Mouse (Mus musculus) T-helper 17 cell (primary cell): Measurements from ENCODE around the gene Prr5.

Experiments used
- in situ Hi-C, 2 experiments: fragments of 300-600 bp; cut with MboI, MseI; formaldehyde crosslinking; loops; 1 replicate in 1 of 2; 2 replicates in 1 of 2; pipeline ENCODE4 v1.15.1; 2025; ENCODE audit warnings: high pct_unique_total_duplicates in 2 of 2

Prr5 gene

DNA sequence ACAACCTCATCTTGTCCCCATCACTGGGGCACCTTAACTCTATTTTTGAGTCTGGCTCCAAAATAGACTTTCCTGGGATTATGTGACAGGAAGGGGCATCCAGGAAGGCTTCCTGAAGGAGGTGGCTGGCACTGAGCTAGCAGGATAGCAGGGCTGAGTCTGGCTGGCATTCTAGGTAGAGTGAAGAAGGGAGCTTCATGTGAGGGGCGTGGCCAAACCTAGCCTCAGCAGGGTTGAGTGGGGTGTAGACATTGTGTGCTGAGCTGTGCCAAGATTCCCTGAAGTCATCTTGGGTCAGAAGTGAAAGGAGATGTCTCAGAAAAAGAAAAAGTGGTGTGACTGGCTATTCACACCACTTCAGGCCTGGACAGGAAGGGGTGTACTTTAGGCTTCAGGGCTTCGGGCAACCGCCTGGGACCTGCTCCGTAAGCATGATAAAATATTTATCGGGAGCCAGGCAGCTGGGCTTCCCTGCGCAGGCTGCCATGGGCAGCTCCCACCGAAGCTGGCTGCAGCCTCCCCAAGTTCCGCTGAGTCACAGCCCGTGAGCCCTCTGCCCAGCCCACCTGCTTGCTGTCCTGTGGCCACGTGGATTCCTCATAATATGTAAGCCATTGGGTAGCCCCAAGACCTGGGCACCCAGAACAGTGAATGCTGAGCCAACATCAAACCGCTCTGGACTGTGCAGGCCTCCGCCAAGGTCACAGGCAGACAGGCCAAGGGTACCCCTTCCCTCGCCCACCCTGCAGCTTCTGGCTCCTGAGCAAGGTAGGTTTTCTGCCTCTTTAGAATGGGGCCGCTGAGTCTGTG lies at the start of gene Prr5:
Gene Prr5, plus strand, starts transcription at position 683 of the 810 bp plus-strand sequence.
- in situ Hi-C loops: no loop called here

DNA sequence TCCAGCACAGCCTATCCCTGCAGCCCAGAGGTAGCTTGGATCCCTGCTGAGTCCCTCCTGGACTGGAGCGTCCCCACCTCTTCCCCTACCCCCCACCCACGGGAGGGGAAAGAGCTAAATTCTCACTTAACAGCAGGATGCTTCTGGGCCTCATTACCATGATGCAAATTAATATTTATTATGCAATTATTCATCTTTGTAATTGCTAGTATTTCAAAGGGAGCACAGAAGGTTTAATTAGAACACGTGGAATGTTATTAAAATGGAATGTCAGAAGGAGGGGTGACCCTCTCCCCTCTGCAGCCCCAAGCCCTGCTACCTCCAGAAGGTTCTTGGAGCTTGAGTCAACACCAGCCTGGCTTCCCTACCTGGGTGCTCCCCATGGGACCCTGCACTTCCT lies 49.4 kb upstream of the Prr5 start:
- in situ Hi-C loops: no loop called here

DNA sequence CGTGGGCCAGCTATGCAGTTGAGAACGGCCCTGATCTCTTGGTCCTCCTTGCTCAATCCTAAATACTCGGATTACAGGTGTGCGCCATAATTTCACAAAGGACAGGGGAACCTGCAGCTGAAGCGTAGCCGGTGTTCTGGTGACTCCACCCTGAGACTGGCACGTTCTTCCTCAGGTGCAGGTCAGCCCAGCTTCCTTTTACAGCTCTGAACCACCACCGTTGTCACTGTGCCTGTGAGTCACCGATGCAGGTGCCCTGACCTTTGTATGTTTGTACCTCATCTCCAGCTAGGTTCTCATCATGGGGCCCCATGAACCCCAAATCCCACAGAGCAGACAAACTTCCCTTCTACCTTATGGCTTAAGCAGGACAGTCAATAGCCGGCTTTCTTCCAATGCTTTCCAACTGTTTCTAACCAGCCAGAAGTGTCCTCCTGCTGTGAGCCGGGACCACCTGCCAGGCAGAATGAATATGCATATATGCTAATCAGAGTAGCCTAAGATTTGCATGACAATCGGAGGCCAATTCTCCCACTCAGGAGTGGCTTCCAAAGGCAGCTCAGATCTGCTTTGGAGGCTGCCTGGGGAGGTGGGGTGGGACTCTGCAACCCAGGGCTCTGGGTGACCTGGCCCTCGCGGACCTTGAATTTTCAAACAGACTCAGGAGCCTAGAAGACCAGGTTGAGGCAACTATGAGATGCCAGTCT lies 47.5 kb upstream of the Prr5 start:
- in situ Hi-C loops: no loop called here

DNA sequence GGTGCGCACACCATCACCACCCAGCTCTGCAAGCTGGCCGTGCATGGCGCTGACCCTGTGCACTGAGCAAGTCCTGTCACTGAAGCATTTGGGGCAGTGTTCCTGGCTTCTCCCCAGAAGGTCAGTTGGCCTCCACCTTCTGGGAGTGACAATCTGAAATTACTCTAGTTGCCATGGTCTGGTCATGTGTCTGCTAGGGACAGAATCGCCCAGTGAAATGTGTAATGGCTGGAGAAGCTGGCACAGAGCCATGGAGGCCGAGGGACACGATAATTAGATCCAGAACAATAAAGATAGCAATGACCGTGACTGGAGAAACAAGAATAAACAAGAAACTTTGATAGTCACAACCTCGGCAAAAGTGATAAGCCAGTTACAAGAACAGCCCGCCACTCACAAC lies 44.5 kb upstream of the Prr5 start:
- in situ Hi-C loops: no loop called here

DNA sequence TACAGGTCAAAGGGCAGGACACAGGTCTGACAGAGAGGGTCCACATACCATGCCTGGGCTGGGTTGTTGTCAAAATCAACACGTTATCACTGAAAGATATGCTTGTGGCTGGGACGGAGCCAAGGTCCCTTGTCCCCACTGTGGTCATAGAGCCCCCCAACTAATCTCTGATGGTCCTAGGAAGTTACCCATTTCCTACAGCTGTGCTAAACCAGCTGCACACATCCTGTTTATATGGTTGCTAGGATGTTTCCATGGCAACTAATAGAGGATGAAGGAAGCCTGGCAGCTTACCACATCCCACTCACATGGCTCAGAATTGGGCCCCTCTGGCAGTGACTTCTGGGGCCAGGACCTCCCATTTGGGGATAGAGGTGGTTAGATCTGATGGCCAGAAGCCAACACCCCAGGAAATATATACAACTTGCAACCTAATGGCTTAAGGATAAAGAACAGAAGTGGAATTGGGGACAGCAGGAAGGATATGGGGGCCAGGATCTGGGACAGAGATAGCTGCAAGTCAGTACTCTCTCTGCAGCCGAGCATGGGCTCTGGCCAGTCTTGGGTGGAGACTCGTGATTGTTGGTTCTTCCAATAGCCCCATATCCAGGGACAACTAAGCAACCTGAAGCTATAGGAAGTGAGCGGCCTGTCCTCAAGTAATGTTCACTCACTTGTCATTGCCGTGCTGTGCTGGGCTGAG lies 43.6 kb upstream of the Prr5 start:
- in situ Hi-C loops: no loop called here

DNA sequence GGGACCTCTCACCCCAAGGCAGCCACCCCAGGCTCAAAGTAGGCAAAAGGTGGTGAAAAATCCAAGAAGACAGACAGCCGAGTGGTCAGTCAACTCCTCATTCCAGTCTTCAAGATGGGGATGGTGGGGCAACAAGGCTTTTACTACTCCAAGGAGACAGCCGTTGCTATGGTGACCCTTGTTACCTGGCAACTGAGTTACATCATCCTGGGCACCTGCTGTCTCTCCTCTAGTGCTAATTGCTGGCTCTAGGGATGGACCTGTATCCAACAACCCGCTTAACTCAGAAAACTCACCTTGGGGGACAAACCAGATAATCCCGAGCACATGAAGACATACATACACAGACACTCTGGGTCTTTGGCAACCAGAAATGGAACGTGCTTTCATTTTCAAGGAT lies 42.1 kb upstream of the Prr5 start:
- in situ Hi-C loops: no loop called here

DNA sequence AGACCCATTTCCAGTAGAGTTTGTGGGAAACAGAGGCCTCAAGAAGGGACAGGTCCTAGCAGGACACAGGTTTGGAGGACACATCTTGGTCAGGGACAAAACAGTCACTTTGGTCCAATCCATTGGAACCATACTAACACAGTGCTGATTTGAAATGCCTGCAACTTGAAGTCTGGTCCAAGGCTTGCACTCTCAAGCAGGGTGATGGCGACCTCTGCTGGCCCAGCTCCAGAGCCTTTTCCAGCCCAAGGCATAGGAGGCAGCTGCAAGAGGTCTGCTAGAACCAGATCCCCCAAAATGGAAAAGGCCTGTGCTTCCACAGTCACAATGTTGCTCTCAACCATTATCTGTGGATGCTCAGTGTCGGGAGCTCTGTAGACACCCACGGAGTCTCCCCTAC lies 39.7 kb upstream of the Prr5 start:
- in situ Hi-C loops: no loop called here

DNA sequence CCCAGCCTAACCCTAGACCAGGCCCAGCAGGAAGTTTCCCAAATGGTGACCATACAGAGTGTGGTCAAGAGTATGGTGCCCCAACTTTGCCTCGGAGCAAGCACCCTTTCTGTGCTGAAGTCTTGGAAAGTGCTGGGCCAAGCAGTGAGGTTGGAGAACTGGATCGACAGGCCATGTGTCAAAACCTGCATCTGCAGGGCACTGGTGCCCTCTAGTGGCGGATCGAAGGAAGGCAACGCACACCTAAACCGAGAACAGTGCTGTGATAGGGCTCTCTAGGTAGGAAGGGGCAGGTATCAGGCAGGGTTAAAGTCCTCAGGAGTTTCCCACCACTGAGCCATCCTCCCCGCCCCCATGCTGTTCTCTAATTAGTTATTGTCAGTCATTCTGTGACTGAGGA lies 37.9 kb upstream of the Prr5 start:
- in situ Hi-C loops: no loop called here

DNA sequence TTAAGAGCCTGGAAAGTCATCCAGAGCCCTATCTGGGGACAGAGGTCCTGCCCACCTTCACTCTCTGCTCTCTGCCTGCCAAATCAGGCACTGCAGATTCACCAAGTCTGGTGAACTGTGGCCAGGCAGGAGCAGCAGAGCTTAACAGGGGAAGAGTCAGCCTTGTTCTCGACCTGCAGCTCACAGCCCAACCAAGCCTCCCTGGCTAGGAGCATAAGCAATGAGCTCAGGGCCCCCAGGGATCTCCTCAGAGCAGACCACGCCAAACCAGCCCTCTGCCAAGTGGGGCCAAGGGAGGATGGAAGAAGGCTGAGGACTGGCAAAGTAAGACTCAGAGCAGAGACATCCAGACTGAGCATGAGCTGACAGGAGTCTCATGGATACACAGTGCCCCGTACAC lies 35.1 kb upstream of the Prr5 start:
- in situ Hi-C loops: no loop called here

DNA sequence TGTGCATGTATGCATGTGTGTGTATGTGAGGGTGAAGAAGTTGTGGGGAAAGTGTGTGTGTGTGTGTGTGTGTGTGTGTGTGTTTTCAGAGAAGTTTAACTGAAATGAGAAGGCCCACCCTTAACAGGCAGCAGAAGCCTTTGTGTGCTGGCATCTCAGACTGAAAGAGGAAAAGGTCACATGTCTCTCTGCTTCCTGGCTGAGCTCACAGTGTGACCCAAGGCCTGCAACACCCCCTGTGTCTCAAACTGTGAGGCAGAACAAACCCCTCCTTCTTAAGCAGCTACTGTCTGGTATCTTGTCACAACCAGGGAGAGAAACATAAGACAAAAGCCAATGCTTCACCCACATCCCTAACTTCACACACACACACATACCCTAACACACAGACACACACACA lies 31.0 kb upstream of the Prr5 start:
- in situ Hi-C loops: no loop called here

DNA sequence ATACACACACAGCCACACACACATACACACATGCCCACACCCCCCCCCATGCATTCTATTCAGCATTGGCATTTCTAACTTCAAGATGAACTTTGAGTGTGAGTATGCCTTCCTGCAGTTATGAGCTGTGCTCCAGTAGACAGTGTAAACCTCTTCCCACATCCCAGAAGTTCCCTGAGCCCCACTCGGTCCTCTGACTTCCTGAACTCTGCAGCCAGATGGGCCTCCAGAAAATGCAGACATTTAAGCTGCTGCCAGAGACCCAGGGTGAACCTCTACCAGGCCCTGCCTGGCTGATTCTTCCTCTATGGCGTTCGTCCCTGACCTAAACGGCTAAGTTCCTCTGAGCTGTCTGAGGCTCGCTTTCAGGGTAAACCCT lies 30.4 kb upstream of the Prr5 start:
- in situ Hi-C loops: no loop called here

DNA sequence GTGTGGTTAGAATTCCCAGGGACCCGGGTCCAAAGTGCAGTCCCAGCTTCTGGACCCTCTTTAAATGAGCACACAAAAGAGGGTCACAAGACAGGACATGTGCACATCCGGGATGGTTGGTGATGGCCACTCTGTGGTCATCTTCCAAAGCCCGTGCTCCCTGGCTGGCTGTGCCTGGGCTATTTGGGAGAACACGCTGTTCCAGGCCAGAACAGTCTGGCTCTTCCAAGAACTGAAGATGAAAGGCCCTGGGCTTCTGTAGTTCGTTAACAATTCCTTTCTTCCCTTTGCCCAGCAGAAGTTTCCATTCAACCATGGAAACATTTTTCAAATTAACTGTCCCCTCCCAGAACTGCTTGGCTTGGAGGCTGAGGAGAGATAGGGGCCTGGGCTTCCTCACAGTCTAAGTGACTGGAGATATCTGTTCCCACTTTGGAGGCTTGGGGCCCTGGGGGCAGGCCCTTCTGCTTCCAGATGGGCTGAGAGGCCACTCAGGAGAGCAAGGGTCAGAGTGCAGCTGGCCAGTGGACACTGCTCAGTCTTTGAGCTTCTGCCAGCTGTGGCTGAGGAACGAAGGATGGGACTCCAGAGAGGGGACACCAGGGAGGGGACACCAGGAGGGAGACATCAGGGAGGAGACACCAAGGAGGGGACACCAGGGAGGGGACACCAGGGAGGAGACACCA lies 29.8 kb upstream of the Prr5 start:
- in situ Hi-C loops: no loop called here

DNA sequence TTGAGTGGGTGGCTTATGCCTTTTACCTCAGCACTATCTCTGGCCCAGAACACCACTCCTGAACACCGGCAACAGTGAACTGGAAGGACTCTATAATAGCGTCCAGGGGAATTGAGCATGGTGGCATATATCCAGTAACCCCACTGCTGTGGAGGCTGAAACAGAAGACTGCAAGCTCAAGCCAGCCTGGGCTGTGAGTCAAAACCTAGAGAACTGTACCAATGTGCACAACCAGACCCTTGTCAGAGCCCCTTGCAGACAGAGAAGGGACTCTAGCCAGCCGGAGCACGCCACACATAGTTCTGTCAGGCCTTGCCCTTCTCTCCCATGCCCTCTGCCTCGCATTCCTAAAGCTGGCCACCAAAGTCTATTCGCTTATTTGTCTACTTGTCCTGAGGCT lies 28.7 kb upstream of the Prr5 start:
- in situ Hi-C loops: no loop called here

DNA sequence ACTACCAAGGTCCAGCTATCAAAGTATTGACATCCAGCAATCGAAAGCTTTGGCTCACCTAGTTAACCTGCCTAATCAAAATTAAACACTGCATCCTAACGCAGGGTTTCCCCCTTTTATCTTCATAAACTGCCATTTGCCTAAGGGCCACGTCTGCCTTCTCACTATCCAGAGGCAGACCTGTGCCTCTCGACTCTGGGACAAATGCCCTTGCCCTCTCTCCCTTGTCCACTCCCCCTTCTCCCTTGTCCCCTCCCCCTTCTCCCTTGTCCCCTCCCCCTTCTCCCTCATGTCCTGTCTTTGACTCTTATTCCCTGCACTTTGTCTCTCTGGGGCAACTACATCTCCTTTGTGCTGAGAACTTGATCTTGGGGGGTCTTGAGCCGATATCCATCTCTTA lies 28.3 kb upstream of the Prr5 start:
- in situ Hi-C loops: no loop called here

DNA sequence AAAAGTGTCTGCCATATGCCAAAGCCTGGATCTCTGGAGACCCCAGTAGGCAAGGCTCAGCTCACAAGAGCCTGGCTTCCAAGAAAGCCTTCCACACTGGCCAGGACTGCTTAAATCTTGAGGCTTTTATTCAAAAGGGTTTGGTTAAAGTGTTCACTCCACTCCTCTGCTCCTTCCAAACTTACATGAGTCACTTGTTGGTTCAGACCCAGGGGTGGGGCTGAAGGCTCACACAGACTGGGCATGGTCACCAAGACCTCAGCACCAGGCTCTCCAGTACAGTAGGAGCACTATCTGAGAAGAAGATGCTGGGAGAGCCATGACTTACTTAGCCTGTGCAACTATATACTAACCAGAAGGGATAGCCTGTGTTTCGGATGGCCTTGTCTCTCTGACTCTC lies 27.5 kb upstream of the Prr5 start:
- in situ Hi-C loops: no loop called here

DNA sequence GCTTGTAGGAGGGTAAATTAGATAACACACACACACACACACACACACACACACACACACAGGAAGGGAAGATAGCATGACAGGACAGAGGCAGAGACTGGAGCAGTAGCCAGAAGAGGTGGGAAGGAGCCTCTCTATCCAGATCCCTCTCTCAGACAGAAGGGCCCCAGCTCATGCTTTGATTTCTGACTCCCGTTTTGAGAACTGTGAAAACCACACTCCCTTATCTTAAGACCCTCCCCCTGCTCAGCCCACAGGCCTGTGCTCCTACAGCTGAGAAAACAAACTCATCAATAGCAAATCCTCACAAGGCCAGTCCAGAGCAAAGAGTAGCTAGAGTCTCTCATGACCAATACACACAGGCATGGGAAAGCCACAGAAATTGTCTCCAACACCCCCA lies 26.2 kb upstream of the Prr5 start:
- in situ Hi-C loops: no loop called here

DNA sequence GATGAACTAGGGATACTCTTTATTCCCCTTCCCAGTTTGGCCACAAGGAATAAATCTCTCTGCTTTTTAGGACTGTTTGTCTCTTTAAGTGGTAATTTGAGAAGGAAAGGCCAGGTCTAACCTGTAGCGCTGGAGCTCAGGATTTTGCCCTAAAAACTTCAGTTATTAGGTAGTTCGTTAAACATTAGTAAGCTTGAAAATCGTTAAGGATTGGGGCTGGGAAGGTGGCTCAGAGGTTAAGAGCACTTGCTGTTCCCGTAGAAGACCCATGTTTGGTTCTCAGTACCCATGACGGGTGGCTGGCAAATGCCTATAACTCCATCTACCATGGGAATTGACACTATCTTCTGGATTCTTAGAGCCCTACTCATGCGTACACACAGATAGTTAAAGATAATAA lies 17.9 kb upstream of the Prr5 start:
- in situ Hi-C loops: no loop called here

DNA sequence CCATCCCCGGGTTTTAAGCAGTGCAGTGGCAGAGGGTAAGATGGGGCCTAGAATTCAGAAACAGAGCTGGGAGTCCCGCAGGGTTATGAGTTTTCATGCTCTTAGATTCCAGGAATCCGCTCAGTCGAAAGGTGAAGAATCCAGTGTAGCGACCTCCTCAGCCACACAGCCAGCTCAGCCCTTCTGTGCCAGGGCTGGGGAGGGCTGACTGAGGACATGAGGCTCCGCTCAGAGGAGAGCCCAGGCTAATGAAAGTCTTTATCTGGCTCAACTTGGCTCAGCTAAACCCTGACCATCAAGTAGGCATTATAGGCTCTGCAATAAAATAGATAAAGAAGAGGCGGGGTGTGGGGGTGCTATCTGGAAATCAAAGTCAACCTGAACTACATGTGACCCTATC lies 16.3 kb upstream of the Prr5 start:
- in situ Hi-C loops: no loop called here

DNA sequence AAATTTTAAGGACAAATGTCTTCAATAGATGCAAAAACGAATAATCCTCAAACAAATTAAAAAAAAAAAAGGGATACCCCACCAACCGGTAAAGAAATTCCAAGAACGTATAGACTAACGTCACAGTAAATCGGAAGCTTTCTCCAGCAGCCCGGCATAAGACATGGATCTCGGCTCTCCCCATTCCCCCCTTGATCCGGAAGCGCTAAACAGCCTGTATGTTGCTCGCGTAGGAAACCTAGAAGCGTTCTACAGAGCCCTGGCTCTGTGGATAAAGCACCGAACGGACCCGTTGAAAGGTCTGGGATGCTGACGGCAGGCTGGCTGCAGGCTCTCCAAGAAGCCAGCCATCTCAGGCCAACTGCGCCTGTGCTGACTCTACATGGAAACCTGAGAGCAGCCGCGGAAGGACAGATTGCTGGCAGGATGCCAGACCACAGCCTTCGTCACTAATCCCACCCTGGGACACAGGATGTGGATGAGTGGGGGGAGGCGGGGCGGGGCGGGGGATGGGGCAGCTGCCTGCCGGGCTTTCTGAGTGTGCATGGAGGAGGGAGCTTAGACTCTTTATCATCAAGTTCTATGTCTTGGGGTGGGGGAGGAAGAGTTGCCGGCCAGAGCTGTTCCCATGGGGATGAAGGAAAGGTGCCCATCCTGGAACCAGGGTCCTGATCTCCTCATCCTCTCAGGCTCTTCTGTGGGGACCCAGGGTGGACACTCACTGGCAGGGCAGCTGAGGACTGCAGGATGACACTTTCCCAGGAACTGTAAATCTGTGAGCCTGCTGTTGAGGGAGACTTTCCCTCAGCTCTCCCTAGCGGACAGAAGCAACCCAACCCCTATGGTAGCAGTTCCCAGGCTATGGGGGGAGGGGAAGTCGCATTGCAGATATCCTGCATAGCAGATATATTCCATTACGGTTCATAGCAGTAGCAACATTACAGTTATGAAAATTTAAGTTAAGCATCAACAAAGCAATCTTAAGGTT lies 15.1 kb upstream of the Prr5 start:
- in situ Hi-C loops: no loop called here

DNA sequence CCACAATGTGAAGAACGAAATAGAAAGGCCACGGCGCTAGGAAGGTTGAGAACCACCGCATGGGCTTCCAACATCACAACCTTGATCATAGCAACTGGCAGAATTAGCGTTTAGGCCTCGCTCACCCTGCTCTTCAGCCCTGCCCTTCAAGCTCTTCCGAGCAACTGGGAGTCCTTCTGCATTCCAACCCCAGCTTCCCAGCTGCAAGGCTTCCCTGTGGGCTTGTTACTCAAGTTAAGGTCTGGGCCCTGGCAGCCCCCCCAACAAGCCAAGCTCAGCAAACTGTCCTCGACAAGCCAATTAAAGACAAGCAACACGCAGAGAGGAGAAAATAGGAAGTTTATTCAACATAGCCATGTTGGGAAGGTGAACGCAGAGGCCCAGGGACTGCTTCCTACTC lies 14.4 kb upstream of the Prr5 start:
- in situ Hi-C loops: no loop called here

DNA sequence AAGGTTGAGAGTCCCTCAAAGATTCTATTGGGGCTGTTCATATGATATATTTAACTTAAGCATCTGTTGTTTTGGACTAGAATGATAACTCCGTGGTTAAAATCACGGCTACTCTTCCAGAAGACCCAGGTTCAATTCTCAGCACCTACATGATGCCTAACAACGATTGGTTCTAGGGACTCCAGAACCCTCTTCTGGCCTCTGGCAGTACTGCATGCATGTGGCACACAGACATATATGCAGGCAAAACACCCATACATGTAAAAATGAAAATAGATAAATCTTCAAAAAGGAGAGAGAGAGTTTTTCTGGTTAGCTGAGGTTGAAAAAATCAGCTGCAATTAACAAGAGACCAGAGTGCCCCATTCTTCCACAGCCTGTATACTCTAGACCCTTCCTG lies 12.7 kb upstream of the Prr5 start:
- in situ Hi-C loops: no loop called here
